Mouse (Mus musculus) midbrain, embryonic 15.5 days (tissue): ENCODE results near the gene Dph3. TPM values are rescaled to one million over a fixed set of nuclear protein-coding genes. Genes with fewer than 3 reads are reported as not detected.

Experiments used
- ATAC-seq: fragments of 200-750 bp; cut with Nextera tagmentation; replicated peaks from 2 replicates; pipeline ENCODE4 v1.8.0; 2017; ENCODE audit warnings: moderate TSS enrichment
- H3K27ac ChIP-seq: fragments of 300-500 bp; sonication (generic); 2 replicates; pipeline ENCODE4 v1.5.1; 2015; ENCODE audit warnings: mild to moderate bottlenecking, inconsistent platforms
- H3K27me3 ChIP-seq: fragments of 300-500 bp; sonication (generic); replicated peaks from 2 replicates; pipeline ENCODE4 v1.6.1; 2015; ENCODE audit warnings: inconsistent platforms
- H3K36me3 ChIP-seq: fragments of 300-500 bp; sonication (generic); replicated peaks from 2 replicates; pipeline ENCODE4 v1.6.1; 2015; ENCODE audit warnings: inconsistent platforms
- H3K4me1 ChIP-seq: fragments of 300-500 bp; sonication (generic); 2 replicates; pipeline ENCODE4 v1.6.1; 2015; ENCODE audit warnings: inconsistent platforms
- H3K4me2 ChIP-seq: fragments of 300-500 bp; sonication (generic); 2 replicates; pipeline ENCODE4 v1.6.1; 2015; ENCODE audit warnings: inconsistent platforms, mild to moderate bottlenecking, moderate library complexity
- H3K4me3 ChIP-seq: fragments of 300-500 bp; sonication (generic); 2 replicates; pipeline ENCODE4 v1.5.1; 2015; ENCODE audit warnings: mild to moderate bottlenecking, inconsistent platforms
- H3K9ac ChIP-seq: fragments of 300-500 bp; sonication (generic); 2 replicates; pipeline ENCODE4 v1.6.1; 2015; ENCODE audit warnings: mild to moderate bottlenecking, inconsistent platforms
- H3K9me3 ChIP-seq: fragments of 300-500 bp; sonication (generic); 2 replicates; pipeline ENCODE4 v1.6.1; 2016; ENCODE audit warnings: inconsistent platforms
- WGBS: fragments of 180-500 bp; shearing (Covaris S2); methylation state at CpG from one replicate; pipeline ENCODE4 v1.1.7; 2015; ENCODE audit warnings: mixed read lengths; 5-methylcytosine and 5-hydroxymethylcytosine counted together
- polyA plus RNA-seq: library from polyadenylated mRNA; unstranded; fragments of >200 nt; fragmentation: Nextera tagmentation; extraction: Ambion mirVana; gene quantifications from 2 replicates; pipeline ENCODE4 v1.2.1, GENCODE M21; 2015

Gene Dph3
- polyA plus RNA-seq, 1 experiment from 2014 or later = 70.2 TPM

DNA sequence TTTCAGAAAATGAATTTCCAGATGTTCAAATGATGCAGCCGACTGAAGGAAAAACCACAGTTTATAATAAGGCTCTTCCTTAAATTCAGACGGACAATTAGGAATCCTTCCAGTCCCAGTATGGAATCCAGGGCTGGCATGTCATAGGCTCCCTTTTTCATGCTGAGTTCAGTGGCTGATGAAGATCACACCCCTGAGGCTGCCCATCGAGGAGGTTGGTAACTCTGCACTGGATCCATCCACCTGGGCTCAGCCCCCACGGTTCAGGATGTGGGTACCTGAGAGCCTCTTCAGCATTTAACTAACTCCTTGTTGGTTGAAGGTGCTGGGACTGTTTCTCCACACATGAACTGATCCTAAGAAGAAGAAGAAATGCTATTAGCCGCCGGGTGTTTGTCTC, 2.6 kb downstream of the Dph3 start:
- WGBS = 94% methylated on average over 6 of the region's 6 CpGs
- H3K9me3 ChIP-seq = no peaks in the 10 kb centered on the region
- no peaks in the 10 kb centered on the region for H3K27me3 ChIP-seq
- H3K4me1 ChIP-seq = peaks cover 25% of the 10 kb centered on the region
- no peak overlapping the region for H3K4me3 ChIP-seq
- peaks cover 23% of the 10 kb centered on the region for H3K36me3 ChIP-seq
- ATAC-seq = no peak
- no peak overlapping the region for H3K27ac ChIP-seq
- no peak overlapping the region for H3K9ac ChIP-seq
- no peak overlapping the region for H3K4me2 ChIP-seq

DNA sequence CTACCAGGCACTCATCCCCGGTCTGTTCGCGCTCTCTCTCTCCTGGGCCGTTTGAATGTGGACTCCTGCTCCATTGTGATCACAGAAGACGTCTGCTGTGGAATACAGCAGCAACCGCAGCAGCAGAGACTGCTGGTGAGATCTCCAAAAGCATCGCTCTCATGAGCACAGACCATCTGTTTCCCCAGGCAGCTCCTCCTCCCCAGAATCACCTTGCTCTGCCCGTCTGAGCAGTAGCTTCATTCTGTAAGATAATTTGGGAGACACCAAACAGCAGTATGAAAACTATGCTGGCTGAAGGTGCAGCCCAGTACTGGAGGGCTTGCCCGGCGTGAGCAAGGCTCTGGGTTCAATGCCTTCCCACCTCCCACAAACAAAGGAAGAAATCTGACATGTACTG, 4.5 kb downstream of the Dph3 start:
- Histone ChIP-seq H3K4me1 (peaks cover 14% of the 10 kb centered on the region), H3K36me3 (peaks cover 23% of the 10 kb centered on the region), H3K27ac (no peak overlapping the region), H3K4me3 (no peak overlapping the region), H3K27me3 (no peaks in the 10 kb centered on the region), H3K4me2 (no peak overlapping the region), H3K9me3 (no peaks in the 10 kb centered on the region), H3K9ac (no peak overlapping the region)
- WGBS = 84% methylated on average over 10 of the region's 10 CpGs
- ATAC-seq = no peak

DNA sequence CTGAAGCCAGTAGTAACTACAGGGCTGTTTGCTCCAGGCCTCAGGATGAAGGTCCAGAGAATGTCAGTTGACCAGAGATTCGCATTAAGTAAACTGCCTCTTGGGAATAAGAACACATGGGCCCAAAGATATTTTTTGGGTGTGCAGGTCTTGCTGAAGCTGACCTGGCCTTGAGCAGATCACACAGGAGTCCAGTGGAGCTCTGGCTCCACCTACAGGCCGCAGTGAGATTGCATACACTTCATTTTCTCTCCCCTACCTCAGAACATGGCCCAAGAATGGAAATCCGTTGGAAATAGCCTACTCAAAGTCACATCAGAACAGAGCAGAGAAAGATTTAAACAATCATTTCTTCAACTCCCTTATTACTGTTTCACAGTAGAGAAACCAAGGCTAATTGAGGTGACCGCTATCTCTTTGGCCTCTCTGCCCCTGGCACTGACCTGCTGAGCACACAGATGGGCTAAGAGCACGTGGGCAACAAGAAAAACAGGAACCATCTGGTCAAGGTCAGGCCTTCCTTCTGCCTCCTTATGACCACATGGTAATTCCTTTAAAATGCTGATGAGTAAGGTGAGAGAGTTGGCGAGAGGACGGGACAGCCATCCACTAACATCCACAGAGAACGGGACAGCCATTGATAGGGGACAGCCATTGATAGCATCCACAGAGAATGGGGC, 8.5 kb downstream of the Dph3 start:
- Histone ChIP-seq H3K27me3 (no peaks in the 10 kb centered on the region), H3K36me3 (peaks cover 14% of the 10 kb centered on the region), H3K9me3 (no peaks in the 10 kb centered on the region), H3K27ac (no peak overlapping the region), H3K4me2 (no peak overlapping the region), H3K4me1 (no peaks in the 10 kb centered on the region), H3K4me3 (no peak overlapping the region), H3K9ac (no peak overlapping the region)
- WGBS = 55% methylated on average over 8 of the region's 8 CpGs
- 0 out of 2 replicates have a peak, but pooled peaks have one; percentile 62 for ATAC-seq

DNA sequence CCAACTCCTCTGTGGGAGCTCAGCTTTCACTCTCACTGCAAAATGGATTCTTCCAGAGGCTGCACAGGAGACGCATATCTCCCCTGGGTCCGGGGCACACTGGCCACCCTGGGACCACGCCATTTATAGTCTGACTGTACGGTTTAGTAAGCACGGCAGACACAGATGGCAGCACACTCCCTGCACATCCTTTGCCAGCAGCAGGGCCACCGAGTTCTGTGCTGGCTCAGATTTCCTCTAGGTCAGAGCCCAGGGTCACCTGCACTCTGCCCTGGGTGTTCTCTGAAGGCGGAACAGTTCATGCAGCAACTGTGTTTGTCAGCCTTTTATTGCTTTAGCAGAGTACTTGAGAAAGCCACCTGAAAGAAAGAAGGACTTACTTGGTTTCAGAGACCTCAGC, 11.6 kb downstream of the Dph3 start:
- WGBS = 72% methylated on average over 7 of the region's 7 CpGs
- H3K27me3 ChIP-seq = no peaks in the 10 kb centered on the region
- H3K27ac ChIP-seq = no peak overlapping the region
- ATAC-seq = no peak
- H3K4me3 ChIP-seq = no peak overlapping the region
- no peaks in the 10 kb centered on the region for H3K36me3 ChIP-seq
- H3K4me2 ChIP-seq = no peak overlapping the region
- H3K4me1 ChIP-seq = no peaks in the 10 kb centered on the region
- no peaks in the 10 kb centered on the region for H3K9me3 ChIP-seq
- H3K9ac ChIP-seq = no peak overlapping the region

DNA sequence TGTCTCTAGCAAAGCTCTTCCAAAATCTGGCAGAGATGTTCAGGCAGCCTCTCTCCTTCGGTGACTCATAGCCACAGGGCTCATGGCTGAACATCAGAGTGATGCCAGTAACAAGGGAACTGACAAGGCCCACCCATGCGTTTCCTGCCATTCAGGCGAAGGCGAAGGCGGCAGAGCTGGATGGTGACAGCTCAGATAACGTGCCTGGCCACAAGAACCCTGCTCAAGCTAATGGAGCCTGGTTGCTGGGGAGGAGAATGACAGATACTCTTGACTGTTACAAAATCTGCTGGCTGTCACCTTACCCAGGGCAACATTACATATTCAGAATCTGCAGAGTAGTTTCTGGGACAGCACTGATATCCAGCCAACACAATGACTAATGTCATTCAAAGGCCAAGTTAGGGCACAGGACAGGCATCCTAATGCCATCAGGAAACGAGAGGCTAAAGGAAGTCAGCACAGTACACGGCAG, 12.3 kb downstream of the Dph3 start:
- Histone ChIP-seq H3K9me3 (no peaks in the 10 kb centered on the region), H3K4me1 (no peaks in the 10 kb centered on the region), H3K4me2 (no peak overlapping the region), H3K9ac (no peak overlapping the region), H3K27ac (no peak overlapping the region), H3K36me3 (no peaks in the 10 kb centered on the region), H3K4me3 (no peak overlapping the region), H3K27me3 (no peaks in the 10 kb centered on the region)
- WGBS = 58% methylated on average over 8 of the region's 8 CpGs
- no peak for ATAC-seq

DNA sequence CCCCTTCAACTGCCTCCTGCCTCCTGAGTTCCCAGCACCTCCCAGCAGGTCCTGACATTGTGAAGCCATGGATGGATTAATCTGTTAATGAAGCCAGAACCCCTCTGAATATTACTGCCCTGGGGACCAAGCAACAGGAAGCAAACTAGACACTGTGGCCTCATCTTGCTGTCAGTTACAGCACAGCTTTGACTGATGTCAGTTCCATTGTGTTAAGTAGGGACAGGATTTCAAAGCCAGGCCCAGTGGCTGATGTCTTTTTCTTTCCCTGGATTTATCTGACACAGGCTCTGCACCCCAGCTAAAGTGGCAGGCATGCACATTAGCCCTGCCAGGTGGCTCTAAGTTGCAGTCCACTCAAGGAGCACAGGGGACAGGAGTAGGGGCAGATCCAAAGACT, 12.7 kb downstream of the Dph3 start:
- H3K4me3 ChIP-seq = no peak overlapping the region
- H3K36me3 ChIP-seq = no peaks in the 10 kb centered on the region
- no peaks in the 10 kb centered on the region for H3K27me3 ChIP-seq
- no peaks in the 10 kb centered on the region for H3K4me1 ChIP-seq
- no peak overlapping the region for H3K9ac ChIP-seq
- H3K9me3 ChIP-seq = no peaks in the 10 kb centered on the region
- no peak for ATAC-seq
- H3K4me2 ChIP-seq = no peak overlapping the region
- no peak overlapping the region for H3K27ac ChIP-seq

DNA sequence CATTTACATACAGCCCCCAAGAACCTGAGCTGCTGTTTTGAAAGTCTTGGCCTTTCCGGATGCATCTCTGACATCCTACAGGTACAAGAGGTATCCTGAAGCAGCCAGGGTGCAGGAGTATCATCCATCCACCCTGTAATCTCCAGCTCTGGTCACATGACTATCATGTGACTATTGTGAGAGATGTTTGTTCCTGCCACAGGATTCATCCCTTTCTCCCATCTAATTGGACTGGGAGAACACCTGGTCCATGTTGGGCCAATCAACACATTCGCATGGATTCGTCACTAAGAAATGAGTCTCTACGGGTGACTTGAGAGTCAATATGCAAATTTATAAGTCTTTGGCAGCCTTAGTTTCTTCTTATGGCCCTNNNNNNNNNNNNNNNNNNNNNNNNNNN, 24.1 kb downstream of the Dph3 start:
- no peak for ATAC-seq
- WGBS = 87% methylated on average over 4 of the region's 4 CpGs
- H3K27me3 ChIP-seq = no peaks in the 10 kb centered on the region

DNA sequence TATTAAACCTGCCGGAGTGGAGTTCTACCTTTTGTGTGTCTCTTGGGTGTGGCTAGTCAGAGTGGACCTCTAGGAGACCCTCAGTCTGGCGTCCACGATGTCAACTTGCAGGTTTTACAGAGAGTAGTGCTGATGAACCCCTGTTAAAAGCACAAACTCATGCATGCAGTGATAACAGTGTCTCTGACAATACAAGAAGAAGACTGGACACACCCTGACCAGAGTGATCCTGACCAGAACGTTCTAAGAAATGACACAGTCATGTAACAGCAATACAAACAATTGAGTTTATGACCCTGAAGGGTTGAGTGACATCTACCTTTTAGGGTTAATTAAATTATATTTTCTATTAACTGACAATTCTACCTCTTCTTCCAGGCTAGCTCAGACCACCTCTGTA, 27.9 kb downstream of the Dph3 start:
- 91% methylated on average over 4 of the region's 4 CpGs for WGBS
- Histone ChIP-seq H3K4me3 (no peak overlapping the region), H3K4me1 (no peaks in the 10 kb centered on the region), H3K27me3 (no peaks in the 10 kb centered on the region), H3K4me2 (no peak overlapping the region), H3K9me3 (no peaks in the 10 kb centered on the region), H3K27ac (no peak overlapping the region), H3K36me3 (no peaks in the 10 kb centered on the region), H3K9ac (no peak overlapping the region)
- ATAC-seq = no peak

More for the DNA sequence above, 24.1 kb downstream of the Dph3 start:
- no peaks in the 10 kb centered on the region for H3K36me3 ChIP-seq
- H3K4me1 ChIP-seq = no peaks in the 10 kb centered on the region
- H3K4me3 ChIP-seq = no peak overlapping the region
- no peak overlapping the region for H3K4me2 ChIP-seq
- no peak overlapping the region for H3K27ac ChIP-seq
- H3K9ac ChIP-seq = no peak overlapping the region
- H3K9me3 ChIP-seq = no peaks in the 10 kb centered on the region

DNA sequence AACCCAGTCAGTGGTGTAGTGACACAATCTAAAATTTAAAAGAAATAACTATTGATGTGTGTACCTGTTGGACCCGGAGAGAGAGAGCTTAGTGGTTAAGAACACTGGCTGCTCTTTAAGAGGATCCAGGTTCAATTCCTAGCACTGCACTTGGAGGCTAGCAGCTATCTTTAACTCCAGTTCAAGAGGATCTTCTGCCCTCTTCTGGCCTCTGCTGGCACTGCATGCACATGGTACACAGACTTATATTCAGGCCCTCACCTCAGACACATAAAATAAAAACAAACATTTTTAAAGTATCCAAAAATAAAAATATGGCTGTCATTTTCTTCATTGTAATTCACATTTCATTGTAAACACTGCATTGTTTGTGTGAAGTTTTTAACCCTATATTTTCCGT, 28.9 kb downstream of the Dph3 start:
- 93% methylated on average over 2 of the region's 2 CpGs for WGBS
- H3K4me1 ChIP-seq = no peaks in the 10 kb centered on the region
- H3K27me3 ChIP-seq = no peaks in the 10 kb centered on the region
- no peak overlapping the region for H3K9ac ChIP-seq
- no peaks in the 10 kb centered on the region for H3K36me3 ChIP-seq
- H3K27ac ChIP-seq = no peak overlapping the region
- no peak for ATAC-seq
- H3K9me3 ChIP-seq = no peaks in the 10 kb centered on the region
- no peak overlapping the region for H3K4me2 ChIP-seq
- no peak overlapping the region for H3K4me3 ChIP-seq

DNA sequence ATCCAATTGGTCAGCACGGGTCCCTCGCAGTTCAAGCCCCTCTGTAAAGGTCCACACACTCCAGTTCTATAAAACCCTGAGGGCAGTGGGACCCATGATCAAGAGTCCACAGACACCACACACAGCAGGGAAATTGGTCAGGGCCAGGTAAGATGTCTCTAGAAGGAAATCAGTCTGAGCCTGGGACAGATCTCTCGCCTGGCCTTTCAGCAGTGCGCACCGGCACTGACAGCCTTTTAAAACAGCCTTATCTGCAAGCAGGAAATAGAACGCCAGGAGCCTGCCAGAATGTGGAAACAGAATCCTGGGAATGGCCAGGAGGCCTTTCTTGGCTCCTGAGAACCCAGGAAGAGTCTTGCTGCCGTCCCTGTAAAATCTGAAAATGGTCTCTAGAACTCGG, 29.7 kb downstream of the Dph3 start:
- no peak for ATAC-seq
- no peak overlapping the region for H3K27ac ChIP-seq
- H3K36me3 ChIP-seq = no peaks in the 10 kb centered on the region
- no peaks in the 10 kb centered on the region for H3K9me3 ChIP-seq
- no peaks in the 10 kb centered on the region for H3K27me3 ChIP-seq
- H3K4me1 ChIP-seq = no peaks in the 10 kb centered on the region
- no peak overlapping the region for H3K4me3 ChIP-seq
- no peak overlapping the region for H3K9ac ChIP-seq
- 85% methylated on average over 8 of the region's 8 CpGs for WGBS
- no peak overlapping the region for H3K4me2 ChIP-seq

DNA sequence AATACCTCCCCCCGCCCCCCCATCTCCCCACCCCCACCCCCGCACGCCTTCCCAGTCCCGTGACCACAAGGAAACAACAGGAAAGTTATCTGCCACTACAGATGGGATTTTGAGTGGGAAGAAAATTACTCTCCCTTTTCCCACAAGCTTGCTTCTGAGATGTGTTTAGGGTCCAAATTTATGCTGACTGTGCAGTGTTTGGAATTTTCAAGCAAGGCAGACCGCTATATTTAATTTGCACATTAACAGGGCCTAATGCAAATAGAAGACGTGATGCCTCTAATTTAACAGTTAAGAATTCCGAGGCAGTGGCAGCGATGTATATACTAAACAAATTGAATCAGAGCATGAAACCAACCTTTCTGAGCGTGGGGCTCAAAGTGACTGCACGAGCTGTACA, 30.7 kb downstream of the Dph3 start:
- Histone ChIP-seq H3K4me3 (no peak overlapping the region), H3K9me3 (no peaks in the 10 kb centered on the region), H3K9ac (no peak overlapping the region), H3K4me2 (no peak overlapping the region), H3K36me3 (no peaks in the 10 kb centered on the region), H3K27me3 (no peaks in the 10 kb centered on the region), H3K27ac (no peak overlapping the region), H3K4me1 (no peaks in the 10 kb centered on the region)
- no peak for ATAC-seq
- 58% methylated on average over 10 of the region's 10 CpGs for WGBS

DNA sequence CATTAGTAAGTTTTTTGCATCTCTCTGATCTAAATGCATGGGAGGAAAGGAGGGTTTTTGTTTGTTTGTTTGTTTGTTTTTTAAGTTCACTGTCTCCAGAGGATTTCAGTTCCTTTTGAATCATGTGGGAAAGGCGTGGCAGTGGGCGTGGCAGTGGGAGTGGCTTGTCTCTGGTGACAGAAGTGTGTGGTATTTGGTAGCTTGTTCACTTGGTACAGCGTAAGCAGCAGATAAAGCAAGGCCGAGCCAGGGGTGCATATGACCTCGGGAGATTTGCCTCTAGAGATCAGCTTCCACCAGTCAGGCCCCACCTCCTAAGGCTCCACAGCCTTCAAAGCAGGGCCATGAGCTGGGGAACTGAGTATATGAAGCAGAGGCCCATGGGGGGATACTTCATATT, 31.6 kb downstream of the Dph3 start:
- Histone ChIP-seq H3K27me3 (no peaks in the 10 kb centered on the region), H3K9me3 (no peaks in the 10 kb centered on the region), H3K27ac (no peak overlapping the region), H3K4me1 (no peaks in the 10 kb centered on the region), H3K9ac (no peak overlapping the region), H3K4me3 (no peak overlapping the region), H3K36me3 (no peaks in the 10 kb centered on the region), H3K4me2 (no peak overlapping the region)
- ATAC-seq = no peak
- 87% methylated on average over 5 of the region's 5 CpGs for WGBS

DNA sequence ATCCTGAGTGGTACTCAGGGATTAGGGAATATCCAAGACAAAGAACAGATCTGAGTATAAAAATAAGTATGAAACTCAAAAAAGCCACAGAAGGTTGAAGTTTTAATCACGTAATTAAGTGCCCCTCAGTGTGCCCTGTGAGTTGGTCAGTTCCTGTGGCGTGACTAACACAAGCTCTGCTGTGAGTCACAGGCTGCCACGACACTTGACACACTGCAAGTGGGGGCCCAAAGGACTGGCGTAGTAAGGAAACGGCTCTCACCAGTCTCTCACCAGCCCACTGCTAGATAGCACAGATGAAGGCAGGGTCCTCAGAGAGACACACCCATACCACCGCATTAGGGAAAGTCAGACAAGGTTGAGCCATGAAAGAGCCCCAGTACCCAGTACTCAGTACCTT, 35.4 kb downstream of the Dph3 start:
- H3K27me3 ChIP-seq = no peaks in the 10 kb centered on the region
- no peak overlapping the region for H3K4me2 ChIP-seq
- no peak overlapping the region for H3K27ac ChIP-seq
- no peak overlapping the region for H3K9ac ChIP-seq
- no peak for ATAC-seq
- H3K4me1 ChIP-seq = no peaks in the 10 kb centered on the region
- H3K9me3 ChIP-seq = no peaks in the 10 kb centered on the region
- no peak overlapping the region for H3K4me3 ChIP-seq
- H3K36me3 ChIP-seq = no peaks in the 10 kb centered on the region
- 91% methylated on average over 6 of the region's 6 CpGs for WGBS
